Mouse (Mus musculus) embryo, embryonic 9.5 days (tissue): ENCODE data around the gene Tmem120b.

ENCODE experiments used
- DNase-seq: peaks from one replicate; pipeline ENCODE4 v3.0.0-alpha.2; 2017; ENCODE audit errors: extremely low spot score

Gene Tmem120b

GRCm38 (mm10) chr5:123159446-123159845, 91.2 kb downstream of the Tmem120b start:
- DNase-seq = no peak

GRCm38 (mm10) chr5:123159866-123160265, 91.7 kb downstream of the Tmem120b start:
- no peak for DNase-seq

- DNase-seq = no peak
These were observed 92.1 kb downstream of the Tmem120b start for GRCm38 (mm10) chr5:123160341-123160740.

- no peak for DNase-seq
These were observed 94.7 kb downstream of the Tmem120b start for GRCm38 (mm10) chr5:123162942-123163341.

- DNase-seq = no peak
These were observed 98.2 kb downstream of the Tmem120b start for GRCm38 (mm10) chr5:123166437-123166836.
